Mouse (Mus musculus) CH12.LX (cell line): ENCODE data around the gene Vmn2r99.

Experiments
- BHLHE40 ChIP-seq: IDR thresholded peaks from 2 replicates; pipeline ENCODE4 v1.6.1; 2011; ENCODE audit warnings: mild to moderate bottlenecking, low read depth, low read length, improper control_type of control experiment
- MAX ChIP-seq: IDR thresholded peaks from 2 replicates; pipeline ENCODE4 v1.6.1; 2011; ENCODE audit warnings: low read length, improper control_type of control experiment
- RAD21 ChIP-seq: IDR thresholded peaks from 2 replicates; pipeline ENCODE4 v1.6.1; 2011; ENCODE audit warnings: low read depth, mild to moderate bottlenecking, low read length, improper control_type of control experiment, moderate library complexity

- TF ChIP-seq RAD21 (no peak), BHLHE40 (no peak), MAX (no peak)
Observed at GRCm38 (mm10) chr17:19437623-19438022, 75.9 kb downstream of the Vmn2r99 start.
